Mouse (Mus musculus) midbrain, postnatal 0 days (tissue): ENCODE data around the gene Gpatch2. TPM values are rescaled to one million over a fixed set of nuclear protein-coding genes. Genes with fewer than 3 reads are reported as not detected.

Experiments
- ATAC-seq: fragments of 200-750 bp; cut with Nextera tagmentation; 2 replicates; pipeline ENCODE4 v1.8.0; 2017; ENCODE audit warnings: moderate number of reproducible peaks, mild to moderate bottlenecking, moderate TSS enrichment, moderate library complexity; ENCODE audit not compliant: low FRiP score
- DNase-seq: peaks from one replicate; pipeline ENCODE4 v3.0.0-alpha.2; 2015; ENCODE audit warnings: low spot score
- H3K27ac ChIP-seq: fragments of 300-500 bp; sonication (generic); 2 replicates; pipeline ENCODE4 v1.5.1; 2014; ENCODE audit warnings: low read depth, mild to moderate bottlenecking, low read length, mixed read lengths
- H3K27me3 ChIP-seq: fragments of 300-500 bp; sonication (generic); 2 replicates; pipeline ENCODE4 v1.6.1; 2014; ENCODE audit warnings: low read length, control low read depth, mixed read lengths; ENCODE audit not compliant: insufficient read depth
- H3K36me3 ChIP-seq: fragments of 300-500 bp; sonication (generic); 2 replicates; pipeline ENCODE4 v1.6.1; 2014; ENCODE audit warnings: low read length, control low read depth, mixed read lengths; ENCODE audit not compliant: insufficient read depth
- H3K4me1 ChIP-seq: fragments of 300-500 bp; sonication (generic); 2 replicates; pipeline ENCODE4 v1.6.1; 2014; ENCODE audit warnings: mild to moderate bottlenecking, control low read depth, antibody characterized with exemption, low read length, mixed read lengths; ENCODE audit not compliant: insufficient read depth
- H3K4me2 ChIP-seq: fragments of 300-500 bp; sonication (generic); 2 replicates; pipeline ENCODE4 v1.6.1; 2014; ENCODE audit warnings: low read depth, mild to moderate bottlenecking, low read length, mixed read lengths; ENCODE audit not compliant: poor library complexity, severe bottlenecking
- H3K4me3 ChIP-seq: fragments of 300-500 bp; sonication (generic); 2 replicates; pipeline ENCODE4 v1.5.1; 2014; ENCODE audit warnings: low read depth, mild to moderate bottlenecking, low read length, moderate library complexity
- H3K9ac ChIP-seq: fragments of 300-500 bp; sonication (generic); replicated peaks from 2 replicates; pipeline ENCODE4 v1.6.1; 2014; ENCODE audit warnings: mild to moderate bottlenecking, low read length, moderate library complexity, mixed read lengths; ENCODE audit not compliant: poor library complexity, severe bottlenecking
- H3K9me3 ChIP-seq: fragments of 300-500 bp; sonication (generic); 2 replicates; pipeline ENCODE4 v1.6.1; 2016; ENCODE audit warnings: low read length, control low read depth
- CTCF ChIP-seq: IDR thresholded peaks from 2 replicates; pipeline ENCODE4 v1.5.1; 2016; ENCODE audit warnings: antibody characterized with exemption, mild to moderate bottlenecking
- WGBS: fragments of 180-500 bp; shearing (Covaris S2); extraction: QIAGEN DNeasy Blood & Tissue Kit; methylation state at CpG from one replicate; pipeline ENCODE4 v1.1.7; 2014; 5-methylcytosine and 5-hydroxymethylcytosine counted together
- polyA plus RNA-seq: library from polyadenylated mRNA; unstranded; fragments of >200 nt; fragmentation: Nextera tagmentation; extraction: Ambion mirVana; gene quantifications from 2 replicates; pipeline ENCODE4 v1.2.1, GENCODE M21; 2015
- total RNA-seq: library from RNA; depleted of rRNA; stranded (reverse); fragments of >200 nt; gene quantifications from 2 replicates; pipeline ENCODE4 v1.2.3, GENCODE M21; 2014

The Gpatch2 gene
- total and polyA plus RNA-seq, 2 experiments from 2014 or later: 15.0 to 20.5 TPM

- Histone ChIP-seq H3K27me3 (no peaks in the 10 kb centered on the region), H3K4me3 (no peak overlapping the region), H3K27ac (no peak overlapping the region), H3K36me3 (no peaks in the 10 kb centered on the region), H3K4me1 (no peaks in the 10 kb centered on the region), H3K4me2 (no peak overlapping the region), H3K9ac (no peak overlapping the region), H3K9me3 (no peaks in the 10 kb centered on the region)
- 52% methylated on average over 4 of the region's 4 CpGs for WGBS
- ATAC-seq: no peak
- no peak for DNase-seq
- TF ChIP-seq CTCF: no peak
Measured at GRCm38 (mm10) chr1:187209496-187209895, 5.8 kb upstream of the Gpatch2 start.

GRCm38 (mm10) chr1:187210736-187211135, 4.6 kb upstream of the Gpatch2 start:
- H3K9ac ChIP-seq: no peak overlapping the region
- no peak overlapping the region for H3K27ac ChIP-seq
- ATAC-seq (no peak), DNase-seq (no peak)
- TF ChIP-seq CTCF: no peak
- H3K4me2 ChIP-seq: no peak overlapping the region
- no peak overlapping the region for H3K4me3 ChIP-seq
- no peaks in the 10 kb centered on the region for H3K4me1 ChIP-seq
- H3K27me3 ChIP-seq: no peaks in the 10 kb centered on the region
- H3K36me3 ChIP-seq: no peaks in the 10 kb centered on the region
- 92% methylated on average over 4 of the region's 4 CpGs for WGBS
- H3K9me3 ChIP-seq: no peaks in the 10 kb centered on the region

GRCm38 (mm10) chr1:187216620-187217410, 1.5 kb downstream of the Gpatch2 start:
- no peak for TF ChIP-seq CTCF
- Histone ChIP-seq H3K9ac (no peak overlapping the region), H3K36me3 (no peaks in the 10 kb centered on the region), H3K4me2 (no peak overlapping the region), H3K9me3 (no peaks in the 10 kb centered on the region), H3K4me3 (no peak overlapping the region), H3K27me3 (no peaks in the 10 kb centered on the region), H3K4me1 (no peaks in the 10 kb centered on the region), H3K27ac (no peak overlapping the region)
- WGBS: 95% methylated on average over 9 of the region's 9 CpGs
- DNase-seq (no peak), ATAC-seq (no peak)

GRCm38 (mm10) chr1:187220756-187221155, 5.4 kb downstream of the Gpatch2 start:
- Histone ChIP-seq H3K9ac (no peak overlapping the region), H3K9me3 (no peaks in the 10 kb centered on the region)
- 86% methylated on average over 6 of the region's 6 CpGs for WGBS

GRCm38 (mm10) chr1:187226328-187227025, 11.2 kb downstream of the Gpatch2 start:
- Histone ChIP-seq H3K27me3 (no peaks in the 10 kb centered on the region), H3K4me3 (no peak overlapping the region), H3K4me1 (no peaks in the 10 kb centered on the region), H3K9ac (no peak overlapping the region), H3K9me3 (no peaks in the 10 kb centered on the region), H3K36me3 (no peaks in the 10 kb centered on the region), H3K27ac (no peak overlapping the region), H3K4me2 (no peak overlapping the region)
- TF ChIP-seq CTCF: peak; percentile 5; the same call in 1 of the 2 replicates
- 84% methylated on average over 11 of the region's 11 CpGs for WGBS
- DNase-seq (no peak), ATAC-seq (no peak)

More at GRCm38 (mm10) chr1:187220756-187221155, 5.4 kb downstream of the Gpatch2 start:
- no peaks in the 10 kb centered on the region for H3K36me3 ChIP-seq
- no peaks in the 10 kb centered on the region for H3K27me3 ChIP-seq
- DNase-seq (no peak), ATAC-seq (no peak)
- H3K4me2 ChIP-seq: no peak overlapping the region
- H3K4me1 ChIP-seq: no peaks in the 10 kb centered on the region
- no peak for TF ChIP-seq CTCF
- H3K27ac ChIP-seq: no peak overlapping the region
- H3K4me3 ChIP-seq: no peak overlapping the region
